Mouse (Mus musculus) cortical plate, adult 2 months (tissue): Measurements from ENCODE around the gene Hhat. TPM values are rescaled to one million over a fixed set of nuclear protein-coding genes. Genes with fewer than 3 reads are reported as not detected.

Source experiments
- H3K27ac ChIP-seq: fragments of 200-500 bp; 2 replicates; pipeline ENCODE4 v1.5.1; 2012; ENCODE audit warnings: low read length, control low read depth, inconsistent platforms; ENCODE audit not compliant: insufficient read depth
- H3K4me1 ChIP-seq: fragments of 200-500 bp; 2 replicates; pipeline ENCODE4 v1.6.1; 2011; ENCODE audit warnings: low read length; ENCODE audit not compliant: control insufficient read depth, insufficient read depth
- H3K4me3 ChIP-seq: fragments of 200-500 bp; 2 replicates; pipeline ENCODE4 v1.5.1; 2011; ENCODE audit warnings: mild to moderate bottlenecking, low read length, control low read depth; ENCODE audit not compliant: insufficient read depth
- CTCF ChIP-seq: fragments of 200-500 bp; IDR thresholded peaks from 2 replicates; pipeline ENCODE4 v1.5.1; 2011; ENCODE audit warnings: mild to moderate bottlenecking, control low read depth, low read length; ENCODE audit not compliant: insufficient read depth; ENCODE audit errors: extremely low read depth
- POLR2A ChIP-seq: fragments of 200-500 bp; IDR thresholded peaks from 2 replicates; pipeline ENCODE4 v1.6.1; 2011; ENCODE audit warnings: mild to moderate bottlenecking, low read length, control low read depth; ENCODE audit not compliant: insufficient read depth; ENCODE audit errors: extremely low read depth
- polyA plus RNA-seq: library from polyadenylated mRNA; depleted of rRNA; stranded (reverse); fragments of >200 nt; gene quantifications from 2 replicates; pipeline ENCODE4 v1.2.3, GENCODE M21; 2012

Hhat gene
- polyA plus RNA-seq, 1 experiment, result 0.98 TPM

DNA sequence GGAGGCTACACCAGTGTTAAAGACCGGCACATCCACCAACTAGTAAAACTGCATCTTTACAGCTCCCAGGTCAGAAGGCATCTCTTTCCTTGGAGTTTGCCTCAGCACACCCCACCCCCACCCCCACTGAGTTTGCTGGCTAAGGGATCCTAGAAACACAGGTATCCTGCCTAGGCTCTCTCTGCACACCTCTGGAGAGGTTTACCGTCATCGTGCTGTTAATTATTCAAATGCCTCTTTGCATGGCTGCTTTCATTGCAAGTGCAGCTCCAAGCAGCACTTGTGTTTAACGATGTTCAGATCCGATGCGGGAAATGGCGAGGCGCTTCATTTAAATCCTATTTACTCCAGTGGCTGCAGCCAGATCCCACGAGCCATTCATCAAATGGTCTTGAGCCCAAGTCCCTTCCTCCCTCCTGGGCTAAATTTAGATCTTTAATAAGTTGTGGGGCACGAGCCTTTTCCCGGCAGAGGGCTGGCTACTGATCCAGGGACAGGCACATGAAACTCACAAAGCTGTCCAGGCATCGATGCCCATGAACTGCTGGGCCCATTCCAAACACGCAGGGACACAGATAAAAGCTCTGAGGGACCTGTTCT, 250.1 kb downstream of the Hhat start:
- Histone ChIP-seq H3K4me1 (no peaks in the 10 kb centered on the region), H3K4me3 (no peak overlapping the region), H3K27ac (no peak overlapping the region)
- TF ChIP-seq POLR2A (no peak), CTCF (no peak)

DNA sequence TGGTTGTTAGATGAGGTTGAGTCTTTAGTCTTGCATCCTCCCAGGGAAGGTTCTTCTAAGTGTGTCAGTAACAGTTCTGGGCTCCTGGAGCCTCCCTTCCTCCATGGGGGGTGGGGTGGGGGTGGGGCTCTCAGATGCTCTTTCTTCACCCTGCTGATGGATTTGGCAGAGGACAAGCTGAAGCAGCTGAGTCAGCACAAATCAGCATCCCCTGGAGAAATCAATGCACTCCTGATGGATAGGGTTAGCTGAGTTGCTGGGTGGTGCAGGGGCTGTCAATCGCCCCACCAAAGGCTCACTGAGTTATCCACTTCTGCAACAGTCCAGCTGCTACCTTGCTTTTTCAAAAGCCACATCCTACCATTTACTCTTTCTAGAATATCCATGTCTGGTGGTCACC, 251.3 kb downstream of the Hhat start:
- Histone ChIP-seq H3K4me1 (no peaks in the 10 kb centered on the region), H3K27ac (no peak overlapping the region), H3K4me3 (no peak overlapping the region)
- TF ChIP-seq CTCF (no peak), POLR2A (no peak)

- Histone ChIP-seq H3K4me3 (no peak overlapping the region), H3K4me1 (no peaks in the 10 kb centered on the region), H3K27ac (no peak overlapping the region)
- TF ChIP-seq CTCF, result no peak
- no peak for TF ChIP-seq POLR2A
Measured at GRCm38 (mm10) chr1:192515373-192515772, 255.7 kb downstream of the Hhat start.

- H3K4me1 ChIP-seq, result no peaks in the 10 kb centered on the region
- no peak overlapping the region for H3K27ac ChIP-seq
- no peak overlapping the region for H3K4me3 ChIP-seq
- no peak for TF ChIP-seq POLR2A
- TF ChIP-seq CTCF, result no peak
Measured at GRCm38 (mm10) chr1:192512821-192513220, 258.2 kb downstream of the Hhat start.

DNA sequence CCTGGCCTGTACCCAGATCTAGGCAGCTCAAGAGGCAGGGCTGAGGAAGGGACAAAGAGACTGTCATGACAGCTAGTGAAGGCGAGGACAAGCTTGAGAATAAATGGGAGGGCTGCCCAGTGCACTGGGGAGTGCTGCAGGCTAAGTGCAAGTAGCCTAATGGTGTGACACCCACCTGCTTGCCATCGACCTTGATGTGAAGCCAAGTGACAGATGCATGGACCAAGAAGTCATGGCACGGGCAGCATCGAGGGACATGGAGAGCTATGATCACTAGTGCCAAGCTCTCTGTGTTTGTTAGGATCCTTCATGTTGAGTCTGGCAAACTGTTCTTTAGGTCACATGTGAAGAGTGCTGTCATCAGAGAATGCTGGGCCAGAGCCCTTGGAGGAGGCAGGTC, 267.4 kb downstream of the Hhat start:
- H3K4me1 ChIP-seq, result peaks cover 1% of the 10 kb centered on the region; the same call in 1 of the 2 replicates
- TF ChIP-seq CTCF (no peak), POLR2A (no peak)
- H3K4me3 ChIP-seq, result no peak overlapping the region
- H3K27ac ChIP-seq, result no peak overlapping the region

- no peak for TF ChIP-seq CTCF
- no peak for TF ChIP-seq POLR2A
- peaks cover 1% of the 10 kb centered on the region; the same call in 1 of the 2 replicates for H3K4me1 ChIP-seq
- H3K4me3 ChIP-seq, result no peak overlapping the region
- no peak overlapping the region for H3K27ac ChIP-seq
Measured at GRCm38 (mm10) chr1:192502835-192503234, 268.2 kb downstream of the Hhat start.

- Histone ChIP-seq H3K4me1 (peaks cover 2% of the 10 kb centered on the region; the same call in 1 of the 2 replicates), H3K4me3 (no peak overlapping the region), H3K27ac (no peak overlapping the region)
- TF ChIP-seq POLR2A (no peak), CTCF (no peak)
Measured at GRCm38 (mm10) chr1:192502016-192502415, 269.0 kb downstream of the Hhat start.

- TF ChIP-seq POLR2A (no peak), CTCF (no peak)
- no peak overlapping the region for H3K4me3 ChIP-seq
- H3K4me1 ChIP-seq, result peaks cover 3% of the 10 kb centered on the region; the same call in 1 of the 2 replicates
- no peak overlapping the region for H3K27ac ChIP-seq
Measured at GRCm38 (mm10) chr1:192497505-192497904, 273.5 kb downstream of the Hhat start.

DNA sequence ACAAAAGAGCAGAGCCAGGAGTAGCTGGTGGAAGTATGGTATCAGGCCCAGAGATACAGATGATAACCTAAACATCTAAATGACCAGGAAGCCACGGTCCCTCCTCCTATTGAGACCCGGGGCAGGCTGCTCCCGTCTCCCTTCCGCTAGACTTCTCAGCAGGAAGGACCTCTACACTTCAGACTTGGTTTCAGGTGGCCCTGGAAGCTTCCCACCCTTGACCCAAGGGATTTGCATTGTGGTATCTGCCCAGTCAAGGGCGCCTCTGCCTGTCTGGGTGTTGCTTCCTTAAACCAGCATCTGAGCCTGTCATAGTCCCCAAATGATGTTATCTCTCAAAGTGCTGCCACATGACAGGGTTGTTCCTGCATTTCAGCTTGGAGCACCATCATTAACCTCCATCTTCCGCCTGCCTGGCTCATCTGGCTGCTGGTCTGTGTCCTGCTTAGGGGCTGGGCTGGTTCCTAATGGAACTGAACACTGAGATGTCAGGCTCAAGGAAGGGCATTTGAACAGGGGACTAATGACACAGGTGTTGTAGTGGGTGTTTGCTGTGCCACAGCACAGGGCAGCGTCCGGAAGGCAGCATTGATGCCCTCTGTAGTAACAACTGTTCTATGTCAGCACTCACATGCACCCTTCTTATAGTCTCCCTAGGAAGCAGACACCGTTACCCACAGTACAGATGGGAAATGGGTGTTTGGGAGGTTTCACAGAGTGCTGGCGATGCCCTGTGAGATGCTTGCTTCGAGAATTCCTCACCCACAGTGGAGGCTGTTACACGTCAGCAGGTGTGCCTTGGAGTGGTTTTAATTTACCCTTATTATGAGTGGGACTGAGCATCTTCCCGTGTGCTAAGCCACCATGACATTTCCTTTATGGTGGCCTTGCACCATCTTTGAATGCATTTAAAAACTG, 280.9 kb downstream of the Hhat start:
- Histone ChIP-seq H3K27ac (no peak overlapping the region), H3K4me1 (peaks cover 11% of the 10 kb centered on the region), H3K4me3 (no peak overlapping the region)
- TF ChIP-seq POLR2A, result no peak
- no peak for TF ChIP-seq CTCF
